Mouse (Mus musculus) neural tube, embryonic 12.5 days (tissue): ENCODE results near the gene Suco. TPM values are rescaled to one million over a fixed set of nuclear protein-coding genes. Genes with fewer than 3 reads are reported as not detected.

ENCODE experiments used
- ATAC-seq: fragments of 200-750 bp; cut with Nextera tagmentation; 2 replicates; pipeline ENCODE4 v1.8.0; 2017; ENCODE audit warnings: low read depth, mild to moderate bottlenecking, moderate TSS enrichment, moderate library complexity; ENCODE audit not compliant: low FRiP score
- H3K27ac ChIP-seq: fragments of 300-500 bp; sonication (generic); 2 replicates; pipeline ENCODE4 v1.5.1; 2016
- H3K27me3 ChIP-seq: fragments of 300-500 bp; sonication (generic); replicated peaks from 2 replicates; pipeline ENCODE4 v1.6.1; 2016; ENCODE audit warnings: mild to moderate bottlenecking
- H3K36me3 ChIP-seq: fragments of 300-500 bp; sonication (generic); 2 replicates; pipeline ENCODE4 v1.6.1; 2016; ENCODE audit warnings: mild to moderate bottlenecking
- H3K4me1 ChIP-seq: fragments of 300-500 bp; sonication (generic); 2 replicates; pipeline ENCODE4 v1.6.1; 2016
- H3K4me2 ChIP-seq: fragments of 300-500 bp; sonication (generic); replicated peaks from 2 replicates; pipeline ENCODE4 v1.6.1; 2016; ENCODE audit warnings: mild to moderate bottlenecking
- H3K4me3 ChIP-seq: fragments of 300-500 bp; sonication (generic); 2 replicates; pipeline ENCODE4 v1.5.1; 2016
- H3K9ac ChIP-seq: fragments of 300-500 bp; sonication (generic); 2 replicates; pipeline ENCODE4 v1.6.1; 2016; ENCODE audit warnings: mild to moderate bottlenecking
- H3K9me3 ChIP-seq: fragments of 300-500 bp; sonication (generic); 2 replicates; pipeline ENCODE4 v1.6.1; 2016; ENCODE audit warnings: mild to moderate bottlenecking
- WGBS: fragments of 180-500 bp; shearing (Covaris S2); methylation state at CpG from one replicate; pipeline ENCODE4 v1.1.7; 2016; 5-methylcytosine and 5-hydroxymethylcytosine counted together
- polyA plus RNA-seq: library from polyadenylated mRNA; unstranded; fragments of >200 nt; fragmentation: Nextera tagmentation; extraction: Ambion mirVana; gene quantifications from 2 replicates; pipeline ENCODE4 v1.2.1, GENCODE M21; 2016

Gene Suco
- polyA plus RNA-seq, 1 experiment from 2014 or later, result 39.6 TPM

- WGBS, result 75% methylated on average over 12 of the region's 12 CpGs
- H3K36me3 ChIP-seq, result no peaks in the 10 kb centered on the region
- no peak overlapping the region for H3K27ac ChIP-seq
- no peak for ATAC-seq
- no peaks in the 10 kb centered on the region for H3K4me1 ChIP-seq
- H3K27me3 ChIP-seq, result no peaks in the 10 kb centered on the region
- H3K4me3 ChIP-seq, result no peak overlapping the region
- no peaks in the 10 kb centered on the region for H3K9me3 ChIP-seq
- H3K4me2 ChIP-seq, result no peak overlapping the region
- H3K9ac ChIP-seq, result no peak overlapping the region
These were observed 109.4 kb downstream of the Suco start for GRCm38 (mm10) chr1:161767101-161767524.

- H3K9me3 ChIP-seq, result no peaks in the 10 kb centered on the region
- H3K27ac ChIP-seq, result no peak overlapping the region
- WGBS, result 64% methylated on average over 5 of the region's 5 CpGs
- no peaks in the 10 kb centered on the region for H3K36me3 ChIP-seq
- no peak for ATAC-seq
- no peak overlapping the region for H3K9ac ChIP-seq
- H3K4me3 ChIP-seq, result no peak overlapping the region
- H3K27me3 ChIP-seq, result no peaks in the 10 kb centered on the region
- no peak overlapping the region for H3K4me2 ChIP-seq
- H3K4me1 ChIP-seq, result no peaks in the 10 kb centered on the region
These were observed 109.8 kb downstream of the Suco start for GRCm38 (mm10) chr1:161766656-161767055.

Other genes starting within 250 kb of the Suco start
- gene Fasl, start 88.2 kb downstream of the Suco start, polyA plus RNA-seq, result 0.23 TPM in 1 of 2 replicates, not detected in the other
- 34.9 and 35.7 TPM in 2 replicates for gene Pigc, start 92.5 kb upstream of the Suco start, polyA plus RNA-seq
- not detected in 2 replicates for gene 4930558K02Rik, start 103.0 kb upstream of the Suco start, polyA plus RNA-seq